Mouse (Mus musculus) thymus, postnatal 10 days (tissue): ENCODE data around the gene Otulinl.

Experiments used
- DNase-seq, 2 experiments: peaks; one replicate each; pipeline ENCODE4 v3.0.0; 2021; ENCODE audit warnings: low spot score in 2 of 2

The Otulinl gene

GRCm38 (mm10) chr15:27657866-27658265 lies 23.5 kb downstream of the Otulinl start:
- DNase-seq = peak in 1 of 2 experiments; percentile 2

GRCm38 (mm10) chr15:27656626-27657025 lies 24.8 kb downstream of the Otulinl start:
- no peak for DNase-seq

- DNase-seq = peak in 1 of 2 experiments; percentile 46
Measured at GRCm38 (mm10) chr15:27655015-27655414, 26.4 kb downstream of the Otulinl start.

GRCm38 (mm10) chr15:27647686-27648085 lies 33.7 kb downstream of the Otulinl start:
- DNase-seq = no peak

GRCm38 (mm10) chr15:27646665-27647064 lies 34.7 kb downstream of the Otulinl start:
- no peak for DNase-seq

- no peak for DNase-seq
Measured at GRCm38 (mm10) chr15:27645250-27645649, 36.1 kb downstream of the Otulinl start.

GRCm38 (mm10) chr15:27642895-27643294 lies 38.5 kb downstream of the Otulinl start:
- DNase-seq = peak in 1 of 2 experiments; percentile 30

- DNase-seq = no peak
Measured at GRCm38 (mm10) chr15:27641171-27641570, 40.2 kb downstream of the Otulinl start.

- no peak for DNase-seq
Measured at GRCm38 (mm10) chr15:27633941-27634900, 47.2 kb downstream of the Otulinl start.

GRCm38 (mm10) chr15:27630601-27631383 lies 50.6 kb downstream of the Otulinl start, which contains the start of gene Otulin:
TSS of gene Otulin (minus strand) at chr15:27630693.
- peak; percentile 96 to 99 for DNase-seq

- DNase-seq = peak; percentile 10 to 38
Measured at GRCm38 (mm10) chr15:27629800-27630600, 51.4 kb downstream of the Otulinl start.

- DNase-seq = no peak
Measured at GRCm38 (mm10) chr15:27629046-27629445, 52.3 kb downstream of the Otulinl start.

- peak; percentile 25 to 30 for DNase-seq
Measured at GRCm38 (mm10) chr15:27627794-27628193, 53.6 kb downstream of the Otulinl start.

- DNase-seq = no peak
Measured at GRCm38 (mm10) chr15:27626314-27626713, 55.1 kb downstream of the Otulinl start.

- DNase-seq = no peak
Measured at GRCm38 (mm10) chr15:27625890-27626255, 55.5 kb downstream of the Otulinl start.

- no peak for DNase-seq
Measured at GRCm38 (mm10) chr15:27625014-27625889, 56.1 kb downstream of the Otulinl start.

GRCm38 (mm10) chr15:27623286-27623685 lies 58.1 kb downstream of the Otulinl start:
- no peak for DNase-seq

- DNase-seq = no peak
Measured at GRCm38 (mm10) chr15:27620475-27621185, 60.7 kb downstream of the Otulinl start.

GRCm38 (mm10) chr15:27619683-27620082 lies 61.7 kb downstream of the Otulinl start:
- DNase-seq = no peak
